Mouse (Mus musculus): ENCODE data around the gene AU022252. TPM values are rescaled to one million over a fixed set of nuclear protein-coding genes. Genes with fewer than 3 reads are reported as not detected.

The AU022252 gene
- polyA plus RNA-seq, 1 experiment from 2014 or later: 23.9 TPM

- H3K9ac ChIP-seq: no peak overlapping the region
- H3K27ac ChIP-seq: no peak overlapping the region
- no peaks in the 10 kb centered on the region for H3K4me1 ChIP-seq (replicated peaks)
- H3K4me2 ChIP-seq: no peak overlapping the region
- no peaks in the 10 kb centered on the region for H3K27me3 ChIP-seq
- no peaks in the 10 kb centered on the region for H3K36me3 ChIP-seq
- no peak overlapping the region for H3K4me3 ChIP-seq
- WGBS: 72% methylated on average over 3 of the region's 3 CpGs
- no peak for ATAC-seq (replicated peaks; ENCODE audit: insufficient number of reproducible peaks, insufficient read depth, low FRiP score, low read depth)
- no peaks in the 10 kb centered on the region for H3K9me3 ChIP-seq (replicated peaks)
Observed at GRCm38 (mm10) chr4:119161358-119161757, 71.2 kb downstream of the AU022252 start.

- Histone ChIP-seq H3K36me3 (no peaks in the 10 kb centered on the region), H3K4me3 (no peak overlapping the region), H3K27ac (no peak overlapping the region), H3K4me1 (replicated peaks) (no peaks in the 10 kb centered on the region), H3K9ac (no peak overlapping the region), H3K4me2 (no peak overlapping the region), H3K9me3 (replicated peaks) (no peaks in the 10 kb centered on the region), H3K27me3 (no peaks in the 10 kb centered on the region)
- WGBS: 57% methylated on average over 5 of the region's 5 CpGs
- ATAC-seq (replicated peaks; ENCODE audit: insufficient number of reproducible peaks, insufficient read depth, low FRiP score, low read depth): no peak
Observed at GRCm38 (mm10) chr4:119157891-119158290, 74.6 kb downstream of the AU022252 start.

- 26% methylated on average over 2 of the region's 2 CpGs for WGBS
- H3K36me3 ChIP-seq: no peaks in the 10 kb centered on the region
- no peaks in the 10 kb centered on the region for H3K4me1 ChIP-seq (replicated peaks)
- no peak overlapping the region for H3K4me3 ChIP-seq
- H3K9ac ChIP-seq: no peak overlapping the region
- no peaks in the 10 kb centered on the region for H3K9me3 ChIP-seq (replicated peaks)
- H3K4me2 ChIP-seq: no peak overlapping the region
- no peak for ATAC-seq (replicated peaks; ENCODE audit: insufficient number of reproducible peaks, insufficient read depth, low FRiP score, low read depth)
- H3K27ac ChIP-seq: no peak overlapping the region
- H3K27me3 ChIP-seq: no peaks in the 10 kb centered on the region
Observed at GRCm38 (mm10) chr4:119157186-119157585, 75.3 kb downstream of the AU022252 start.

Other genes starting within 250 kb of the AU022252 start
- gene Slc2a1, start 124.0 kb downstream of the AU022252 start, polyA plus RNA-seq (2015; fragmentation: Nextera tagmentation; extraction: Ambion mirVana): 119 and 127 TPM in 2 replicates
- 9.9 and 10.6 TPM in 2 replicates for gene Zfp691, start 58.5 kb downstream of the AU022252 start, polyA plus RNA-seq (2015; fragmentation: Nextera tagmentation; extraction: Ambion mirVana)
- 0.69 and 2.9 TPM in 2 replicates for gene Ermap, start 42.7 kb downstream of the AU022252 start, polyA plus RNA-seq (2015; fragmentation: Nextera tagmentation; extraction: Ambion mirVana)
- gene Svbp, start 37.4 kb downstream of the AU022252 start, polyA plus RNA-seq (2015; fragmentation: Nextera tagmentation; extraction: Ambion mirVana): 111 and 124 TPM in 2 replicates
- gene Tmem269, start 14.5 kb downstream of the AU022252 start, polyA plus RNA-seq (2015; fragmentation: Nextera tagmentation; extraction: Ambion mirVana): 0.16 TPM in 2 replicates
- 29.1 and 35.4 TPM in 2 replicates for gene P3h1, start 203 bp upstream of the AU022252 start, polyA plus RNA-seq (2015; fragmentation: Nextera tagmentation; extraction: Ambion mirVana)
- 0.23 TPM in 1 of 2 replicates, not detected in the other for gene Cldn19, start 22.7 kb upstream of the AU022252 start, polyA plus RNA-seq (2015; fragmentation: Nextera tagmentation; extraction: Ambion mirVana)
- 583 and 597 TPM in 2 replicates for gene Ybx1, start 61.9 kb upstream of the AU022252 start, polyA plus RNA-seq (2015; fragmentation: Nextera tagmentation; extraction: Ambion mirVana)
- 38.1 and 41.9 TPM in 2 replicates for gene Ppih, start 87.8 kb upstream of the AU022252 start, polyA plus RNA-seq (2015; fragmentation: Nextera tagmentation; extraction: Ambion mirVana)
- gene Ccdc30, start 182.8 kb upstream of the AU022252 start, polyA plus RNA-seq (2015; fragmentation: Nextera tagmentation; extraction: Ambion mirVana): 2.7 and 3.2 TPM in 2 replicates
- gene Ppcs, start 189.7 kb upstream of the AU022252 start, polyA plus RNA-seq (2015; fragmentation: Nextera tagmentation; extraction: Ambion mirVana): 27.0 and 28.8 TPM in 2 replicates
- gene Zmynd12, start 190.1 kb upstream of the AU022252 start, polyA plus RNA-seq (2015; fragmentation: Nextera tagmentation; extraction: Ambion mirVana): 0.15 and 0.28 TPM in 2 replicates

Measured in heart, embryonic 15.5 days (tissue).